Mouse (Mus musculus) midbrain, embryonic 10.5 days (tissue): ENCODE measurements around the gene Retsat. TPM values are rescaled to one million over a fixed set of nuclear protein-coding genes. Genes with fewer than 3 reads are reported as not detected.

ENCODE experiments used
- polyA plus RNA-seq: library from polyadenylated mRNA; unstranded; fragments of >200 nt; fragmentation: Nextera tagmentation; extraction: Ambion mirVana; gene quantifications from 2 replicates; pipeline ENCODE4 v1.2.1, GENCODE M21; 2016

Retsat gene
- polyA plus RNA-seq, 1 experiment from 2014 or later: 8.4 TPM

Other genes with a start within 250 kb of the Retsat start
- gene Tmem150a, start 243.0 kb upstream of the Retsat start, polyA plus RNA-seq: 5.6 and 6.7 TPM in 2 replicates
- 106 and 111 TPM in 2 replicates for gene Rnf181, start 231.5 kb upstream of the Retsat start, polyA plus RNA-seq
- 12.0 and 12.9 TPM in 2 replicates for gene Vamp5, start 218.0 kb upstream of the Retsat start, polyA plus RNA-seq
- 35.7 and 35.8 TPM in 2 replicates for gene Vamp8, start 207.8 kb upstream of the Retsat start, polyA plus RNA-seq
- 15.3 and 21.5 TPM in 2 replicates for gene Ggcx, start 184.2 kb upstream of the Retsat start, polyA plus RNA-seq
- 431 and 439 TPM in 2 replicates for gene Mat2a, start 158.9 kb upstream of the Retsat start, polyA plus RNA-seq
- 0.23 and 0.39 TPM in 2 replicates for gene Sh2d6, start 76.8 kb upstream of the Retsat start, polyA plus RNA-seq
- gene Capg, start 54.1 kb upstream of the Retsat start, polyA plus RNA-seq: 9.7 and 11.1 TPM in 2 replicates
- gene Elmod3, start 62 bp upstream of the Retsat start, polyA plus RNA-seq: 14.2 and 15.5 TPM in 2 replicates
- gene Tgoln1, start 18.5 kb downstream of the Retsat start, polyA plus RNA-seq: 33.3 and 35.4 TPM in 2 replicates
- 24.2 and 25.7 TPM in 2 replicates for gene Tcf7l1, start 190.8 kb downstream of the Retsat start, polyA plus RNA-seq